Mouse (Mus musculus): ENCODE results near the gene Fcho1. TPM values are rescaled to one million over a fixed set of nuclear protein-coding genes. Genes with fewer than 3 reads are reported as not detected.

The Fcho1 gene
- total and polyA plus RNA-seq, 2 experiments from 2014 or later = 89.5 to 114 TPM

DNA sequence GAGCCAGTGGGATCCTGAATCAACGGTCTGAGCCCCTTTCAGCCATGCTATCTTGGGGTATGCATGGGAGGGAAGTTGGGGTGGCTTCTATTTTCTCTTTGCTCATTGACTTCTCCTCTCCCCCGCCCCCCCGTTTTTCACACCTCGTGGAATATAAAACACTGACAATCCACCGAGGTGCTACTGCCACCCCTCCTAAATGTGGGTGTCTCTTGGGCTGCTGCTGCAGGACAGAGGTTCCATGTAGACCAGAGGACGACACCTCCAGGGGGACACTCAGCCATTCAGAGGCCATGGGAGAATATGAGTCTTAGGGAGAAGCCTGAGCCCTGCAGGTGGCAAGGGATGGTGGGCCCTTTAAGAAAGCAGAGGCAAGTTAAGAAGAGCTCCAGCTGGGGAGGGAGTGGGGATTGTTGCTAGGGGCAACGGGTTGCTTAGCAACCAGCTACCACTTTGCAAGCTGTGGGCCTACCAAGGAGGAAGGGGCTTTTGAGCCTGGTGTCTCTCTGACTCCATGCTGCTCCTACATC is 5.5 kb downstream of the Fcho1 start:
- ATAC-seq (ENCODE audit: low FRiP score) (peak; percentile 73), DNase-seq (ENCODE audit: low spot score) (peak; percentile 94)
- Histone ChIP-seq H3K9ac (replicated peaks; ENCODE audit: low read length, poor library complexity, severe bottlenecking) (no peak overlapping the region; the same call in 1 of the 2 replicates), H3K4me3 (ENCODE audit: low read depth, low read length) (no peak overlapping the region), H3K4me2 (ENCODE audit: low read depth, low read length, poor library complexity, severe bottlenecking) (peak overlapping the region; percentile 32), H3K27ac (ENCODE audit: low read depth, low read length) (peak overlapping the region; percentile 65), H3K4me1 (ENCODE audit: insufficient read depth, low read length) (peaks cover 33% of the 10 kb centered on the region), H3K27me3 (ENCODE audit: insufficient read depth, low read length) (no peaks in the 10 kb centered on the region), H3K36me3 (ENCODE audit: insufficient read depth, low read length) (peaks cover 11% of the 10 kb centered on the region), H3K9me3 (ENCODE audit: low read length) (no peaks in the 10 kb centered on the region)
- TF ChIP-seq CTCF (IDR thresholded peaks at IDR 0.05) = no peak; the same call in 1 of the 2 replicates
- 14% methylated on average over 7 of the region's 7 CpGs for WGBS

DNA sequence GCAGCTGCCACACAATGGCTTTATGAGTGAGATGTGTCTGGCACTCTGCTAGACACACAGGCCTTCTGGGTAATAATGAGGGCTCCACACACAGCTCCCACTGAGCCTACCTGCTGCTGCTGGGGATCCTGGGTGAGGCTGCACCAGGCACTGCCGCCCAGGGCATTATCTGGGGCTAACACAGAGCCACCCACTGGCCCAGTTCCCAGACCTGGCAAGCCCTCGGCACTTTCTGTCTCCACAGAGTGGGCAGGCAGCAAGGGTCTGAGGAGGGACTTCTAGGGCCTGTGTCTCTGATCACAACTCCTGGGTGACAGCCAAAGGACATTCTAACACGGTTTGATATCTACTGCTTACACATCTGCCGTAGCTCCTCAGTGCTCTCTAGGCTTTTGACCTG is 6.3 kb downstream of the Fcho1 start:
- peaks cover 29% of the 10 kb centered on the region for H3K4me1 ChIP-seq (ENCODE audit: insufficient read depth, low read length)
- H3K4me3 ChIP-seq (ENCODE audit: low read depth, low read length) = no peak overlapping the region
- no peak for TF ChIP-seq CTCF (IDR thresholded peaks at IDR 0.05)
- WGBS = 17% methylated on average over 4 of the region's 4 CpGs
- H3K4me2 ChIP-seq (ENCODE audit: low read depth, low read length, poor library complexity, severe bottlenecking) = no peak overlapping the region
- peaks cover 17% of the 10 kb centered on the region for H3K36me3 ChIP-seq (ENCODE audit: insufficient read depth, low read length)
- ATAC-seq (ENCODE audit: low FRiP score) (no peak), DNase-seq (ENCODE audit: low spot score) (peak; percentile 82)
- H3K9me3 ChIP-seq (ENCODE audit: low read length) = no peaks in the 10 kb centered on the region
- no peaks in the 10 kb centered on the region for H3K27me3 ChIP-seq (ENCODE audit: insufficient read depth, low read length)
- H3K27ac ChIP-seq (ENCODE audit: low read depth, low read length) = peak overlapping the region; percentile 65
- no peak overlapping the region for H3K9ac ChIP-seq (replicated peaks; ENCODE audit: low read length, poor library complexity, severe bottlenecking)

DNA sequence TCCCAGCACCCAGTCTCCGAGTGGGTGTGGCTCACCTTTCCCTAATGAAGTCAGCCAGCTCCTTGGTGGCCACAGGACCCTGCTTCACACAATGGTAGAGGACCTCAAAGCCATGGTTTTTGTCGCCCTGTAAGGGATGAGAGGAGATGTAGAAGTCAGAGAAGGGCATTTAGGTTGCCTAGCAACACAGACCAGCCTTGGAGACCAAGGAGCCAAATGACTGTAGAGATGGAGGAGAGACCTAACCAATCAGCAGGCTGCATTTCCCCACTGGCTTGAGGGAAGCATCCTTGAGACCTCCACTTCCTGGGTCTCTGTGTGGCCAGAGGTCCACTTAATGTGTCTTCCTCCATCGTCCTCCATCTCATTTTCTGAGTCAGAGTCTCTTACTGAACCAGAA is 7.3 kb downstream of the Fcho1 start:
- ATAC-seq (ENCODE audit: low FRiP score) (no peak), DNase-seq (ENCODE audit: low spot score) (peak; percentile 69)
- no peak overlapping the region for H3K27ac ChIP-seq (ENCODE audit: low read depth, low read length)
- no peak overlapping the region for H3K4me2 ChIP-seq (ENCODE audit: low read depth, low read length, poor library complexity, severe bottlenecking)
- H3K36me3 ChIP-seq (ENCODE audit: insufficient read depth, low read length) = peaks cover 21% of the 10 kb centered on the region
- H3K4me1 ChIP-seq (ENCODE audit: insufficient read depth, low read length) = peaks cover 24% of the 10 kb centered on the region
- 27% methylated on average over 3 of the region's 3 CpGs for WGBS
- no peaks in the 10 kb centered on the region for H3K27me3 ChIP-seq (ENCODE audit: insufficient read depth, low read length)
- no peaks in the 10 kb centered on the region for H3K9me3 ChIP-seq (ENCODE audit: low read length)
- H3K4me3 ChIP-seq (ENCODE audit: low read depth, low read length) = no peak overlapping the region
- TF ChIP-seq CTCF (IDR thresholded peaks at IDR 0.05) = no peak
- no peak overlapping the region for H3K9ac ChIP-seq (replicated peaks; ENCODE audit: low read length, poor library complexity, severe bottlenecking)

DNA sequence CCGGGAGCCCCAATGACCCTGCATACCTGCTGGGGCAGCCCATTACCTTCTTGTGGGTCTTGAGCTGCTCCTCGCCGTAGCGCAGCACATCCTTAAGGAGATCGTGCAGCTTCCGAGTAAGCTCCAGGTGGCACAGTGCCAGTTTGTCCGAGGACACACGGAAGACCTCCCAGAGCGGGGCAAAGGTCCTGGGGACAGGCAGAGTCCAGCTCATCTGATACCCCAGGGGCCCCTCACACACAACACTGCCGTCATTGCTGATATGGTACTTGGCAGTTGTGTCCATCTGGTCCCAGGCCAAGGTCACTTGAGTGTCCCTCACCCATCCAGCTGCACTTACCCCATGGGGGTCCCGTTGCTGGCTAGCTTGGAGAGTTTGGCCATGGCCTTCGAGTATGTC is 8.4 kb downstream of the Fcho1 start:
- Histone ChIP-seq H3K4me3 (ENCODE audit: low read depth, low read length) (no peak overlapping the region), H3K9me3 (ENCODE audit: low read length) (no peaks in the 10 kb centered on the region), H3K4me1 (ENCODE audit: insufficient read depth, low read length) (peaks cover 24% of the 10 kb centered on the region), H3K27ac (ENCODE audit: low read depth, low read length) (no peak overlapping the region), H3K9ac (replicated peaks; ENCODE audit: low read length, poor library complexity, severe bottlenecking) (no peak overlapping the region), H3K27me3 (ENCODE audit: insufficient read depth, low read length) (no peaks in the 10 kb centered on the region), H3K4me2 (ENCODE audit: low read depth, low read length, poor library complexity, severe bottlenecking) (no peak overlapping the region), H3K36me3 (ENCODE audit: insufficient read depth, low read length) (peaks cover 25% of the 10 kb centered on the region)
- TF ChIP-seq CTCF (IDR thresholded peaks at IDR 0.05) = no peak
- no peak for ATAC-seq (ENCODE audit: low FRiP score)
- DNase-seq (ENCODE audit: low spot score) = no peak
- WGBS = 83% methylated on average over 12 of the region's 12 CpGs

DNA sequence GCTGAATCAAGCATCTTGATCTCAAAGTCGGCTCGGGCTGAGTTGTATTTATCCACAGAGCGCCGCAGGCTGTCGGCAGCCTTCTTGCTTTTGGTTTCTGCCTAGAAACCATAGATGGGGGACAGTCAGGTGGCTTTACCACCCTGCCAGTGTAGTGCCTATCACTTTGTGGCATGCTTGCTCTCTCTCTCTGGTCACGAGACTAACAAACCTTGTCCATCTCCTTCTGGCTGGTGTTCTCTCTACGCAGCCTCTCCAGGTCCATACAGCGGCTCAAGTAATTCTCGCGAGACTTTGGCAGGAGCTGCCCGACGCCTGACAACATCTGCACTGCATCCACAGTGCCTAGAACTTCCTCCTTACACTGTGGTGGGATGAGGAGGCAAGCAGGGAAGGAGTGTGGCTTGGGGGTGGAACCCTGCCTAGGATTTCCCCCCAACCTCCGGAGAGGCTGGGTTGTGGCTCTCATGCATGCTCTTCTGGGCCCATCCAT is 8.9 kb downstream of the Fcho1 start:
- Histone ChIP-seq H3K27me3 (ENCODE audit: insufficient read depth, low read length) (no peaks in the 10 kb centered on the region), H3K9ac (replicated peaks; ENCODE audit: low read length, poor library complexity, severe bottlenecking) (no peak overlapping the region), H3K27ac (ENCODE audit: low read depth, low read length) (no peak overlapping the region), H3K9me3 (ENCODE audit: low read length) (no peaks in the 10 kb centered on the region), H3K4me1 (ENCODE audit: insufficient read depth, low read length) (peaks cover 24% of the 10 kb centered on the region), H3K36me3 (ENCODE audit: insufficient read depth, low read length) (peaks cover 30% of the 10 kb centered on the region), H3K4me2 (ENCODE audit: low read depth, low read length, poor library complexity, severe bottlenecking) (no peak overlapping the region), H3K4me3 (ENCODE audit: low read depth, low read length) (no peak overlapping the region)
- ATAC-seq (ENCODE audit: low FRiP score) (no peak), DNase-seq (ENCODE audit: low spot score) (no peak)
- no peak for TF ChIP-seq CTCF (IDR thresholded peaks at IDR 0.05)
- 89% methylated on average over 13 of the region's 13 CpGs for WGBS

DNA sequence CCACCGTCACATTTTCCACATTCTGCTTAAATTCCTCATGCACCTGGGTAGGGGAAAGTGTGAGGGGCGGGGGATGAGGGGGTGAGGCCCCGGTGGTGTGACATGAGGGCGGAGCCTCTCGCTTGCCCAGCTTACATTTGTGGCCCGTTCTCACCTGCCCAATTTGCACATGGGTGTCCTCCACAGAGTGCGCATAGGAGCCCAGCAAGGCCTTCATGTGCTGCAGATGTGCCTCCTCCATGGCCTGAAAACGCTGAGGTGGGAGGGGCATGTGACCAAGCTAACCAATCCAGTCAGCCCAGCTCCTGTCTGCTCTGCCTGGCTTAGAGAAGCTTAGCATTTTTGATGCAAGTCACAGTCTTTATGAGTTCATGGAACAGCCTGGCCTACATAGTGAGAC is 10.0 kb downstream of the Fcho1 start:
- H3K9me3 ChIP-seq (ENCODE audit: low read length) = no peaks in the 10 kb centered on the region
- no peak overlapping the region for H3K27ac ChIP-seq (ENCODE audit: low read depth, low read length)
- ATAC-seq (ENCODE audit: low FRiP score) (no peak), DNase-seq (ENCODE audit: low spot score) (no peak)
- H3K27me3 ChIP-seq (ENCODE audit: insufficient read depth, low read length) = no peaks in the 10 kb centered on the region
- H3K36me3 ChIP-seq (ENCODE audit: insufficient read depth, low read length) = peaks cover 38% of the 10 kb centered on the region
- H3K4me3 ChIP-seq (ENCODE audit: low read depth, low read length) = no peak overlapping the region
- H3K4me1 ChIP-seq (ENCODE audit: insufficient read depth, low read length) = peaks cover 21% of the 10 kb centered on the region
- 59% methylated on average over 8 of the region's 8 CpGs for WGBS
- H3K9ac ChIP-seq (replicated peaks; ENCODE audit: low read length, poor library complexity, severe bottlenecking) = no peak overlapping the region
- no peak for TF ChIP-seq CTCF (IDR thresholded peaks at IDR 0.05)
- no peak overlapping the region for H3K4me2 ChIP-seq (ENCODE audit: low read depth, low read length, poor library complexity, severe bottlenecking)

Measured in midbrain, postnatal 0 days (tissue).